Mouse (Mus musculus) forebrain, embryonic 11.5 days (tissue): ENCODE results near the gene Tbc1d14. TPM values are rescaled to one million over a fixed set of nuclear protein-coding genes. Genes with fewer than 3 reads are reported as not detected.

Source experiments
- ATAC-seq: fragments of 200-750 bp; cut with Nextera tagmentation; replicated peaks from 2 replicates; pipeline ENCODE4 v1.8.0; 2017; ENCODE audit warnings: moderate TSS enrichment; ENCODE audit not compliant: low FRiP score
- DNase-seq: peaks from one replicate; pipeline ENCODE4 v3.0.0-alpha.2; 2017; ENCODE audit warnings: low spot score
- H3K27ac ChIP-seq: fragments of 300-500 bp; sonication (generic); 2 replicates; pipeline ENCODE4 v1.5.1; 2014; ENCODE audit warnings: low read depth, low read length
- H3K27me3 ChIP-seq: fragments of 300-500 bp; sonication (generic); 2 replicates; pipeline ENCODE4 v1.6.1; 2014; ENCODE audit warnings: mild to moderate bottlenecking, low read length, mixed read lengths; ENCODE audit not compliant: control insufficient read depth, insufficient read depth
- H3K36me3 ChIP-seq: fragments of 300-500 bp; sonication (generic); 2 replicates; pipeline ENCODE4 v1.6.1; 2014; ENCODE audit warnings: mild to moderate bottlenecking, low read length, moderate library complexity, mixed read lengths; ENCODE audit not compliant: control insufficient read depth, insufficient read depth
- H3K4me1 ChIP-seq: fragments of 300-500 bp; sonication (generic); replicated peaks from 2 replicates; pipeline ENCODE4 v1.6.1; 2014; ENCODE audit warnings: low read length, mixed read lengths; ENCODE audit not compliant: control insufficient read depth, insufficient read depth
- H3K4me2 ChIP-seq: fragments of 300-500 bp; sonication (generic); 2 replicates; pipeline ENCODE4 v1.6.1; 2014; ENCODE audit warnings: low read depth, mild to moderate bottlenecking, low read length, moderate library complexity, mixed read lengths; ENCODE audit not compliant: severe bottlenecking
- H3K4me3 ChIP-seq: fragments of 300-500 bp; sonication (generic); 2 replicates; pipeline ENCODE4 v1.5.1; 2014; ENCODE audit warnings: low read depth, low read length
- H3K9ac ChIP-seq: fragments of 300-500 bp; sonication (generic); 2 replicates; pipeline ENCODE4 v1.6.1; 2014; ENCODE audit warnings: low read length
- H3K9me3 ChIP-seq: fragments of 300-500 bp; sonication (generic); 2 replicates; pipeline ENCODE4 v1.6.1; 2016; ENCODE audit warnings: low read length, mixed read lengths; ENCODE audit not compliant: control insufficient read depth
- WGBS: fragments of 180-500 bp; shearing (Covaris S2); extraction: QIAGEN DNeasy Blood & Tissue Kit; methylation state at CpG from one replicate; pipeline ENCODE4 v1.1.7; 2014; 5-methylcytosine and 5-hydroxymethylcytosine counted together
- polyA plus RNA-seq: library from polyadenylated mRNA; unstranded; fragments of >200 nt; fragmentation: Nextera tagmentation; extraction: Ambion mirVana; gene quantifications from 2 replicates; pipeline ENCODE4 v1.2.1, GENCODE M21; 2014

The Tbc1d14 gene
- polyA plus RNA-seq, 1 experiment from 2014 or later, result 50.8 TPM

- no peaks in the 10 kb centered on the region for H3K27me3 ChIP-seq
- no peak overlapping the region for H3K4me2 ChIP-seq
- H3K4me1 ChIP-seq, result no peaks in the 10 kb centered on the region
- H3K9ac ChIP-seq, result no peak overlapping the region
- H3K9me3 ChIP-seq, result no peaks in the 10 kb centered on the region
- DNase-seq, result peak; percentile 66
- WGBS, result 58% methylated on average over 4 of the region's 4 CpGs
- H3K27ac ChIP-seq, result no peak overlapping the region
- H3K4me3 ChIP-seq, result no peak overlapping the region
- no peak for ATAC-seq
- H3K36me3 ChIP-seq, result no peaks in the 10 kb centered on the region
Measured at GRCm38 (mm10) chr5:36538576-36539187, 54.4 kb downstream of the Tbc1d14 start.

GRCm38 (mm10) chr5:36536424-36536823 is 56.7 kb downstream of the Tbc1d14 start:
- no peak for DNase-seq
- H3K36me3 ChIP-seq, result no peaks in the 10 kb centered on the region
- H3K9me3 ChIP-seq, result no peaks in the 10 kb centered on the region
- H3K27ac ChIP-seq, result no peak overlapping the region
- no peaks in the 10 kb centered on the region for H3K27me3 ChIP-seq
- H3K9ac ChIP-seq, result no peak overlapping the region
- no peaks in the 10 kb centered on the region for H3K4me1 ChIP-seq
- WGBS, result 88% methylated on average over 3 of the region's 3 CpGs
- no peak overlapping the region for H3K4me3 ChIP-seq
- no peak for ATAC-seq
- no peak overlapping the region for H3K4me2 ChIP-seq

- ATAC-seq, result no peak
- H3K9ac ChIP-seq, result no peak overlapping the region
- H3K4me2 ChIP-seq, result no peak overlapping the region
- no peaks in the 10 kb centered on the region for H3K36me3 ChIP-seq
- H3K4me1 ChIP-seq, result 0 out of 2 replicates have a peak, but pooled peaks cover 2% of the 10 kb centered on the region
- DNase-seq, result no peak
- no peaks in the 10 kb centered on the region for H3K27me3 ChIP-seq
- H3K4me3 ChIP-seq, result no peak overlapping the region
- no peaks in the 10 kb centered on the region for H3K9me3 ChIP-seq
- WGBS, result 84% methylated on average over 6 of the region's 6 CpGs
- no peak overlapping the region for H3K27ac ChIP-seq
Measured at GRCm38 (mm10) chr5:36535438-36536176, 57.5 kb downstream of the Tbc1d14 start.

- DNase-seq, result no peak
- no peak overlapping the region for H3K4me3 ChIP-seq
- no peaks in the 10 kb centered on the region for H3K9me3 ChIP-seq
- WGBS, result 85% methylated on average over 6 of the region's 6 CpGs
- H3K9ac ChIP-seq, result no peak overlapping the region
- no peak overlapping the region for H3K4me2 ChIP-seq
- no peaks in the 10 kb centered on the region for H3K36me3 ChIP-seq
- H3K4me1 ChIP-seq, result peaks cover 3% of the 10 kb centered on the region
- H3K27me3 ChIP-seq, result no peaks in the 10 kb centered on the region
- no peak overlapping the region for H3K27ac ChIP-seq
- no peak for ATAC-seq
Measured at GRCm38 (mm10) chr5:36534455-36535030, 58.5 kb downstream of the Tbc1d14 start.

GRCm38 (mm10) chr5:36530129-36530751 is 62.8 kb downstream of the Tbc1d14 start:
- 0% methylated on average over 28 of the region's 28 CpGs for WGBS
- Histone ChIP-seq H3K4me2 (peak overlapping the region; percentile 82), H3K9ac (peak overlapping the region; percentile 85), H3K27ac (no peak overlapping the region), H3K9me3 (no peaks in the 10 kb centered on the region), H3K4me1 (peaks cover 10% of the 10 kb centered on the region), H3K4me3 (peak overlapping the region; percentile 78), H3K27me3 (no peaks in the 10 kb centered on the region), H3K36me3 (no peaks in the 10 kb centered on the region)
- DNase-seq (peak; percentile 95), ATAC-seq (peak; percentile 97)

GRCm38 (mm10) chr5:36529698-36530097 is 63.4 kb downstream of the Tbc1d14 start:
- ATAC-seq, result peak; percentile 4; the same call in 1 of the 2 replicates
- 10% methylated on average over 5 of the region's 5 CpGs for WGBS

GRCm38 (mm10) chr5:36526921-36527320 is 66.2 kb downstream of the Tbc1d14 start:
- Histone ChIP-seq H3K4me1 (peaks cover 10% of the 10 kb centered on the region), H3K27ac (no peak overlapping the region), H3K36me3 (no peaks in the 10 kb centered on the region; the same call in 1 of the 2 replicates), H3K9me3 (no peaks in the 10 kb centered on the region), H3K9ac (no peak overlapping the region), H3K4me3 (no peak overlapping the region), H3K4me2 (no peak overlapping the region), H3K27me3 (no peaks in the 10 kb centered on the region)
- 73% methylated on average over 2 of the region's 2 CpGs for WGBS
- no peak for ATAC-seq
- no peak for DNase-seq

More at GRCm38 (mm10) chr5:36529698-36530097, 63.4 kb downstream of the Tbc1d14 start:
- H3K4me1 ChIP-seq, result peaks cover 10% of the 10 kb centered on the region
- no peaks in the 10 kb centered on the region; the same call in 1 of the 2 replicates for H3K36me3 ChIP-seq
- peak overlapping the region; percentile 82 for H3K4me2 ChIP-seq
- H3K27me3 ChIP-seq, result no peaks in the 10 kb centered on the region
- DNase-seq, result no peak
- H3K4me3 ChIP-seq, result peak overlapping the region; percentile 78
- no peaks in the 10 kb centered on the region for H3K9me3 ChIP-seq
- H3K27ac ChIP-seq, result no peak overlapping the region
- peak overlapping the region; percentile 85 for H3K9ac ChIP-seq

GRCm38 (mm10) chr5:36526274-36526673 is 66.8 kb downstream of the Tbc1d14 start:
- no peak for ATAC-seq
- DNase-seq, result no peak
- H3K4me1 ChIP-seq, result peaks cover 10% of the 10 kb centered on the region

More at GRCm38 (mm10) chr5:36526274-36526673, 66.8 kb downstream of the Tbc1d14 start:
- Histone ChIP-seq H3K27ac (no peak overlapping the region), H3K9me3 (no peaks in the 10 kb centered on the region), H3K9ac (no peak overlapping the region), H3K27me3 (no peaks in the 10 kb centered on the region), H3K36me3 (no peaks in the 10 kb centered on the region; the same call in 1 of the 2 replicates), H3K4me2 (no peak overlapping the region), H3K4me3 (no peak overlapping the region)
- 82% methylated on average over 5 of the region's 5 CpGs for WGBS
